Mouse (Mus musculus) heart, adult 2 months (tissue): ENCODE results near the gene Defb46.

Source experiments
- CTCF ChIP-seq: fragments of 200-600 bp; IDR thresholded peaks from 2 replicates; pipeline ENCODE4 v1.8.1; 2022; ENCODE audit warnings: antibody characterized with exemption, mild to moderate bottlenecking, moderate library complexity
- POLR2A ChIP-seq: fragments of 200-500 bp; IDR thresholded peaks from 2 replicates; pipeline ENCODE4 v1.6.1; 2011; ENCODE audit warnings: mild to moderate bottlenecking, low read depth, low read length, control low read depth; ENCODE audit not compliant: insufficient read depth

GRCm38 (mm10) chr8:19247280-19247679 is 7.6 kb downstream of the Defb46 start, which contains the start of gene Defb5:
- TF ChIP-seq CTCF (no peak), POLR2A (no peak)
